Mouse (Mus musculus) thymus, adult 2 months (tissue): Measurements from ENCODE around the gene Fam171a2. TPM values are rescaled to one million over a fixed set of nuclear protein-coding genes. Genes with fewer than 3 reads are reported as not detected.

ENCODE experiments used
- DNase-seq: peaks from one replicate; pipeline ENCODE4 v3.0.0; 2021
- H3K27ac ChIP-seq: fragments of 200-500 bp; 2 replicates; pipeline ENCODE4 v1.5.1; 2012; ENCODE audit warnings: low read length, control low read depth; ENCODE audit not compliant: control insufficient read depth, insufficient read depth
- H3K27me3 ChIP-seq: fragments of 200-500 bp; 2 replicates; pipeline ENCODE4 v1.6.1; 2012; ENCODE audit warnings: mild to moderate bottlenecking, low read length, moderate library complexity, mixed read lengths; ENCODE audit not compliant: control insufficient read depth, insufficient read depth
- H3K36me3 ChIP-seq: fragments of 200-500 bp; 2 replicates; pipeline ENCODE4 v1.6.1; 2012; ENCODE audit warnings: mild to moderate bottlenecking, low read length, moderate library complexity; ENCODE audit not compliant: control insufficient read depth, insufficient read depth
- H3K4me1 ChIP-seq: fragments of 200-500 bp; replicated peaks from 2 replicates; pipeline ENCODE4 v1.6.1; 2012; ENCODE audit warnings: low read length; ENCODE audit not compliant: control insufficient read depth, insufficient read depth
- H3K4me3 ChIP-seq: fragments of 200-500 bp; 2 replicates; pipeline ENCODE4 v1.5.1; 2012; ENCODE audit warnings: mild to moderate bottlenecking, low read length, control low read depth, moderate library complexity; ENCODE audit not compliant: control insufficient read depth, insufficient read depth
- CTCF ChIP-seq: fragments of 200-500 bp; IDR thresholded peaks from 2 replicates; pipeline ENCODE4 v1.5.1; 2012; ENCODE audit warnings: mild to moderate bottlenecking, control low read depth, low read length, moderate library complexity, borderline replicate concordance; ENCODE audit not compliant: control insufficient read depth, poor library complexity, insufficient read depth; ENCODE audit errors: extremely low read depth
- POLR2A ChIP-seq: fragments of 200-500 bp; IDR thresholded peaks from 2 replicates; pipeline ENCODE4 v1.6.1; 2012; ENCODE audit warnings: mild to moderate bottlenecking, low read length, control low read depth, moderate library complexity; ENCODE audit not compliant: control insufficient read depth, poor library complexity, insufficient read depth; ENCODE audit errors: extremely low read depth
- WGBS: fragments of 180-500 bp; shearing (Covaris S2); methylation state at CpG from one replicate; pipeline ENCODE4 v1.1.7; 2018; 5-methylcytosine and 5-hydroxymethylcytosine counted together
- polyA plus RNA-seq: library from polyadenylated mRNA; depleted of rRNA; stranded (reverse); fragments of >200 nt; gene quantifications from 2 replicates; pipeline ENCODE4 v1.2.3, GENCODE M21; 2012

Fam171a2 gene
- polyA plus RNA-seq, 1 experiment = 2.6 TPM

DNA sequence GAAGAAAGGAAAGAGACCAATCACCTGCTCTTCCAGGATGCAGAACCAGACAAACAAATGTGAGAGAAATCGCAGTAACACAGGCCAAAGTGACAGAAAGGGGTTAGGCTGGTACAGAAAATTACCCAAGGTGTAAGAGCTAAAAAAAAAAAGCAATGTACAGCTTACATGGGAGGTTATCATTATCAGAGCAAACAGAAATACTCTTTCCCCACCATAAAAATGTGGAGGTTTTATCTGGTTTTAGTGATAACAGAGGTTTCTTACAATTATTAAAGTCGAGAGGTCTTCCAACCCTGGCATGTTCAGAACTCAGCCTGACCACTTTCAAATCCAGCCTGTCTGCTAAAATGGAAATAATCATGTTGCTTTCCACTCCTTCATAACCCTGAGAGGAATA is 40.4 kb upstream of the Fam171a2 start:
- TF ChIP-seq CTCF (no peak), POLR2A (no peak)
- 96% methylated on average over 2 of the region's 2 CpGs for WGBS
- Histone ChIP-seq H3K27ac (no peak overlapping the region), H3K4me3 (no peak overlapping the region), H3K27me3 (no peaks in the 10 kb centered on the region), H3K36me3 (peaks cover 23% of the 10 kb centered on the region), H3K4me1 (no peaks in the 10 kb centered on the region)
- DNase-seq = no peak

DNA sequence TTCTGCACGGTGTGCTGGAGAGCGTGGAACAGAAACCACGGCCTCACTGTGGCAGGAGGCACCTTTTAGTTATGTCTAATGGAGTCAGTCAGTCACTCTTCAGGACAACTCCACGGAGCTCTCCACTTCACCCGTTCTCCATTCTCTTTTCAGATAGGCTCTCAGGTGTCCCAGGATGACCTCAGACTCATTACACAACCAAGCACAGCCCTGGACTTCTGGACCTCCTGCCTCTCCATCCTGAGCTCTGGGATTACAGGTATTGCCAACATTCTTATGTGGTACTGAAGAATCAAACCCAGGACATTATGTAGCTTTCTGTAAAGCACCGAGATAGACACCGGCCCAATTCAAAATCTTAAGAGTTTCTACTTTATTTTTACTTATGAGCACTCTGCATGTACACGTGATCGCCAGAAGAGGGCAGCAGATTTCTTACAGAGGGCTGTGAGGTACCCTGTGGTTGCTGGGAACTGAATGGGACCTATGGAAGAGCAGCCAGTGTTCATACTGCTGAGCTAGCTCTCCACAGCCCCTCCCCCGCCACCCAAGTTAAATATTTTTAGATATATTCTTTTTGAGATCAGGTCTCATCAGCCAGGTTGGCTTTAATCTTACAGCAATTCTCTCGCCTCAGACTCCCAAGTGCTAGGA is 39.4 kb upstream of the Fam171a2 start:
- peak; percentile 35 for DNase-seq
- 75% methylated on average over 11 of the region's 11 CpGs for WGBS
- no peaks in the 10 kb centered on the region for H3K4me1 ChIP-seq

DNA sequence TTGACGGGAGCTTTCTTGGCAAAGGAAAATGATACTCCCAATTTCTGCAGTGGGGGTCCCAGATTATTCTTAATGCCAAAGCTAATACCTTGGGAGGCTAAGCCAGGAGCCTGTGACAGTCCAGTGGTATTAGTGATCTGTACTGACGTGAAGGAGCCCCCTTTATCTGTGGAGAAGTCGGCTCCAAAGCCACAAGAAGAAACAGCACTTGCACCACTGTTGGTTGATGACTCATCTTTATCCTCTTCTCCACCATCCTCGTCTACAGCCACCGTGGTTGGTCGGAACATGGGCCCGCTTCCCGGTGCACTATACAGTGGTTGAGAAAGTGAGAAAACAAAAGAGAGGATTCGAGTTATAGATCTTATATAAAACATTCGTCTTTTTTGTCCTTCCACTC is 34.3 kb upstream of the Fam171a2 start:
- peaks cover 66% of the 10 kb centered on the region for H3K36me3 ChIP-seq
- no peak for TF ChIP-seq POLR2A
- TF ChIP-seq CTCF = no peak
- DNase-seq = no peak
- H3K27ac ChIP-seq = no peak overlapping the region
- no peaks in the 10 kb centered on the region for H3K27me3 ChIP-seq
- 95% methylated on average over 10 of the region's 10 CpGs for WGBS
- H3K4me1 ChIP-seq = no peaks in the 10 kb centered on the region
- no peak overlapping the region for H3K4me3 ChIP-seq

More for the DNA sequence above, 39.4 kb upstream of the Fam171a2 start:
- H3K27ac ChIP-seq = no peak overlapping the region
- H3K4me3 ChIP-seq = no peak overlapping the region
- no peaks in the 10 kb centered on the region for H3K27me3 ChIP-seq
- H3K36me3 ChIP-seq = peaks cover 28% of the 10 kb centered on the region
- TF ChIP-seq CTCF = no peak
- no peak for TF ChIP-seq POLR2A

GRCm38 (mm10) chr11:102480897-102481296 is 33.4 kb upstream of the Fam171a2 start:
- no peak for DNase-seq
- Histone ChIP-seq H3K4me1 (no peaks in the 10 kb centered on the region), H3K4me3 (no peak overlapping the region), H3K27me3 (no peaks in the 10 kb centered on the region), H3K36me3 (peaks cover 57% of the 10 kb centered on the region), H3K27ac (no peak overlapping the region)
- TF ChIP-seq POLR2A = no peak
- TF ChIP-seq CTCF = no peak
- 99% methylated on average over 4 of the region's 4 CpGs for WGBS

- DNase-seq = no peak
- 78% methylated on average over 15 of the region's 15 CpGs for WGBS
- no peak for TF ChIP-seq POLR2A
- no peak for TF ChIP-seq CTCF
- no peak overlapping the region for H3K27ac ChIP-seq
- no peaks in the 10 kb centered on the region for H3K27me3 ChIP-seq
- no peaks in the 10 kb centered on the region for H3K4me1 ChIP-seq
- peaks cover 55% of the 10 kb centered on the region for H3K36me3 ChIP-seq
- H3K4me3 ChIP-seq = no peak overlapping the region
Measured at GRCm38 (mm10) chr11:102480111-102480510, 32.6 kb upstream of the Fam171a2 start.

DNA sequence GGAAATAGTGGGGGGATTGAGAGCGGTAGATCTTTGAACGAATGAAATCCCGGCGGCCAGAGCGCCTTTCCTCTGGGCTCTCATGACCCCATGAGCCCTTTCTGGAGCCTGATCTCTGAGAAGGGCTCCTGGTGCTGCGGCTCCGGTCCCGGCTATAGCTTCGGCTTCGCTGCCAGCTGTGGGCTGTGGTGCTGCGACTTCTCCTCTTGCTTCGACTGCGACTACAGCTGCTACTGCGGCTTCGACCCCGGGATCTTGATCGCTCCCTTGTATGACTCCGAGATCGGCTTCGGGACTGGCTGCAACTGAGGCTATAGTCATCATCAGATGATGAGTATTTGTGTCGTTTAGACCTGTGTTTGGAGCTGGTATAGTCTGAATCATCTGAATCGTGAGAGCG is 32.1 kb upstream of the Fam171a2 start:
- Histone ChIP-seq H3K27ac (no peak overlapping the region), H3K36me3 (peaks cover 52% of the 10 kb centered on the region), H3K4me3 (no peak overlapping the region), H3K4me1 (no peaks in the 10 kb centered on the region), H3K27me3 (no peaks in the 10 kb centered on the region)
- WGBS = 98% methylated on average over 23 of the region's 23 CpGs
- DNase-seq = no peak
- TF ChIP-seq CTCF (no peak), POLR2A (no peak)

- H3K4me1 ChIP-seq = no peaks in the 10 kb centered on the region
- no peak overlapping the region for H3K4me3 ChIP-seq
- 98% methylated on average over 3 of the region's 3 CpGs for WGBS
- DNase-seq = no peak
- TF ChIP-seq CTCF (no peak), POLR2A (no peak)
- H3K27ac ChIP-seq = no peak overlapping the region
- no peaks in the 10 kb centered on the region for H3K27me3 ChIP-seq
- H3K36me3 ChIP-seq = peaks cover 49% of the 10 kb centered on the region
Measured at GRCm38 (mm10) chr11:102478671-102479070, 31.2 kb upstream of the Fam171a2 start.
